Mouse (Mus musculus) monocyte, adult 5-6 weeks (primary cell): ENCODE data around the gene Gm17542. TPM values are rescaled to one million over a fixed set of nuclear protein-coding genes. Genes with fewer than 3 reads are reported as not detected.
"Not testable (repeated sequence)": the region's sequence is repeated elsewhere in the genome, so short reads cannot be mapped to it uniquely, and the experiment has no call there.

Experiments used
- ATAC-seq: fragments of 153-309, 156-312 bp; replicated peaks from 2 replicates; pipeline ENCODE4 v1.8.0; 2017; ENCODE audit warnings: mild to moderate bottlenecking; ENCODE audit not compliant: low TSS enrichment, insufficient number of reproducible peaks, severe bottlenecking, poor library complexity, low FRiP score
- total RNA-seq: library from RNA; stranded (forward); fragments of 200-1000, 200-491, 200-594 nt; gene quantifications from 3 replicates; pipeline ENCODE4 v1.2.3, GENCODE M21; 2017

Gene Gm17542
- total RNA-seq = not detected in 3 replicates

- not testable (repeated sequence) for ATAC-seq
Measured at GRCm38 (mm10) chr10:58718110-58718509, at the start of gene Gm17542. Gm17542 (minus strand) TSS chr10:58718210.

GRCm38 (mm10) chr10:58739779-58740178, 21.8 kb upstream of the Gm17542 start:
- no peak for ATAC-seq

GRCm38 (mm10) chr10:58738152-58738551, 20.1 kb upstream of the Gm17542 start:
- ATAC-seq = no peak

- ATAC-seq = no peak
Measured at GRCm38 (mm10) chr10:58714789-58715148, 3.2 kb downstream of the Gm17542 start.

- no peak for ATAC-seq
Measured at GRCm38 (mm10) chr10:58713855-58714788, 3.9 kb downstream of the Gm17542 start.

- ATAC-seq = no peak
Measured at GRCm38 (mm10) chr10:58713225-58713624, 4.8 kb downstream of the Gm17542 start.

- ATAC-seq = no peak
Measured at GRCm38 (mm10) chr10:58709021-58709420, 9.0 kb downstream of the Gm17542 start.

GRCm38 (mm10) chr10:58700578-58700977, 17.4 kb downstream of the Gm17542 start:
- no peak for ATAC-seq

GRCm38 (mm10) chr10:58700160-58700559, 17.9 kb downstream of the Gm17542 start:
- no peak for ATAC-seq

GRCm38 (mm10) chr10:58698955-58699354, 19.1 kb downstream of the Gm17542 start:
- ATAC-seq = no peak

- ATAC-seq = no peak
Measured at GRCm38 (mm10) chr10:58691051-58691450, 27.0 kb downstream of the Gm17542 start.

- ATAC-seq = no peak
Measured at GRCm38 (mm10) chr10:58679298-58679697, 38.7 kb downstream of the Gm17542 start.

GRCm38 (mm10) chr10:58675533-58675932, 42.5 kb downstream of the Gm17542 start, which contains the start of gene Edar:
Edar (minus strand) TSS chr10:58675654.
- ATAC-seq = no peak

- no peak for ATAC-seq
Measured at GRCm38 (mm10) chr10:58673278-58674061, 44.5 kb downstream of the Gm17542 start.

- no peak for ATAC-seq
Measured at GRCm38 (mm10) chr10:58672557-58673277, 45.3 kb downstream of the Gm17542 start.

- no peak for ATAC-seq
Measured at GRCm38 (mm10) chr10:58663868-58664267, 54.1 kb downstream of the Gm17542 start.
